Mouse (Mus musculus) layer of hippocampus, adult 11-12 months (tissue): Measurements from ENCODE around the gene Sept14.

ENCODE experiments used
- DNase-seq: peaks from one replicate; pipeline ENCODE4 v3.0.0; 2022; ENCODE audit warnings: low spot score

Gene Sept14

DNA sequence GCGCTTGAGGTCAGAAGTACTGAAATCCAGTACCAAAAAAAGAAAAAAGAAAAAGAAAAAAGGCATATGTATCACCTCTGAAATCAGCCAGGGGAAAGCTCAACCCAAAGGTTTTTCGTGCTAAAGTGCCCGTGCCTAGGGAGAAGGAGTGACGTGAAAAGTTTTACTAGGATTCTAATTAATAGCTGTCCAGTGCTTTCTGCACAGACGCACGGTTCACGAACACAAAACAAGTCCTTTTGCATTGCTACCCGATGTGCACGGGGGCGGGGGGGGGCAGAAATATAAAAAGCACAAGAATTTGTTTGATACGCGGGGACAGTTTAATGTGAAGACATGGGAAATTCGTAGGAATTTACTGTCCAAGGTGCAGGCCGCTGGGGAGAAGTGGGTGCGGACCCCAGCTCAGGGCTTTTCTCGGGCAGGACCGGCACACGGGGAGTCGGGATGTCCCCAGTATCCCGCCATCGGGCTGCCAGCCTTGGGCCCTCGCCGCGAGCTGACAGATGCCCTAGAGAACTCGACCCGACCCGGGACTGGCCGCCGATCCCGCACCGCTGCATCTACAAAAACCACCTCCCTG is 38.8 kb downstream of the Sept14 start:
- no peak for DNase-seq

- DNase-seq = no peak
Observed at GRCm38 (mm10) chr5:129667851-129668250, 40.5 kb downstream of the Sept14 start.

- no peak for DNase-seq
Observed at GRCm38 (mm10) chr5:129666271-129666909, 41.9 kb downstream of the Sept14 start.

DNA sequence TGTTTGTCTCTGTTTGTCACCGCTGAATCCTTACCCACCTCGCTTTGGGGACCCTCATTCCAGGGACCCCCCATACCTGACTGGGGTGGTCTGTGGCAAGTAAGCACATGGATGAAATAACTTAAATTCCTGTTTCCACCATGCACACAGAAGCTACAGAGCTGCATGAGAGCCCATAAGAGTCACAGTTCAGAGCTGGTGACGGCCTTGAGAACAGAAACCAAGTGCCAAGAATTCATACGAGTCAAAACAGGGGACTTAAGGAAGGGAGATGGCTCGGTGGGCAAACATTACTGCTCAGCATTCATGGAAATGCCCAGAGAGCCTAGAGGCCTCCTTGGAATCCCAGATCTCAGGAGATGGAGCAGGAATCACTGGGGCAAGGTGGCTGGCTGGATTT is 44.2 kb downstream of the Sept14 start:
- DNase-seq = no peak

DNA sequence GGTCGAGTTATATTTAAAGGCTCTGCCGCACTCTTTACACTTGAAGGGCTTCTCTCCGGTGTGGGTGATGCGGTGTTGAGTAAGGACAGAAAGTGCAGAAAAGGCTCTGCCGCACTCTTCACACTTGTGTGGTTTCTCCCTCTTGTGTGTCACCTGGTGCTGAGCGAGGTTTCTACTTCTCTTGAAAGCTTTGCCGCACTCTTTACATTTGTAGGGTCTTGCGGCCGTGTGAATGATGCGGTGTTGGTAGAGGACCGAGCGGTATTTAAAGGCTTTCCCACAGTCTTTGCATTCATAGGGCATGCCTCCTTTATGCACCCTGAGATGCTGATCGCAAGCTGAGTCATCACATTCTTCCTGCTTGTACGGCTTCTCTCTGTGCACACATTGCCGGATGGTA is 50.4 kb downstream of the Sept14 start:
- no peak for DNase-seq

- no peak for DNase-seq
Observed at GRCm38 (mm10) chr5:129657016-129657415, 51.3 kb downstream of the Sept14 start.

DNA sequence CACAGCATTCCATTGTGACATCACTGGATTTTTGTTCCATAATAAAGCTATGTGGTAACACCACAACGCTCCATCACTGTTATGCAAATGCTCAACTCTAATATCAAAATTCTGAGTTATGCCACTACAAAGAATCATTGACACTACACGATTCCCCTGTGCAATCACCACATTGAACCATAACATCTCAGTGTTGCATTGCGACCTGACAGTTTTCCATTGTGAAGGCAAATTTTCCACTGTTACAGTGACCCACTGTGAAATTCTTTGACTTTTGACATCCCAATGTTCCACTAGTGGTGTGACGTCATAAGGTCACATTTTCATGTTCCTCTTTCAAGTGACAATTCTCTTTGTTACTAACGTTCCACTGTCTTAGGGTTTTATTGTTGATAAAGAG is 57.5 kb downstream of the Sept14 start:
- DNase-seq = no peak
